Mouse (Mus musculus): ENCODE measurements around the gene Sapcd2. TPM values are rescaled to one million over a fixed set of nuclear protein-coding genes. Genes with fewer than 3 reads are reported as not detected.

The Sapcd2 gene
- polyA plus RNA-seq (2015; fragmentation: Nextera tagmentation; extraction: Ambion mirVana): 30.5 and 31.9 TPM in 2 replicates

DNA sequence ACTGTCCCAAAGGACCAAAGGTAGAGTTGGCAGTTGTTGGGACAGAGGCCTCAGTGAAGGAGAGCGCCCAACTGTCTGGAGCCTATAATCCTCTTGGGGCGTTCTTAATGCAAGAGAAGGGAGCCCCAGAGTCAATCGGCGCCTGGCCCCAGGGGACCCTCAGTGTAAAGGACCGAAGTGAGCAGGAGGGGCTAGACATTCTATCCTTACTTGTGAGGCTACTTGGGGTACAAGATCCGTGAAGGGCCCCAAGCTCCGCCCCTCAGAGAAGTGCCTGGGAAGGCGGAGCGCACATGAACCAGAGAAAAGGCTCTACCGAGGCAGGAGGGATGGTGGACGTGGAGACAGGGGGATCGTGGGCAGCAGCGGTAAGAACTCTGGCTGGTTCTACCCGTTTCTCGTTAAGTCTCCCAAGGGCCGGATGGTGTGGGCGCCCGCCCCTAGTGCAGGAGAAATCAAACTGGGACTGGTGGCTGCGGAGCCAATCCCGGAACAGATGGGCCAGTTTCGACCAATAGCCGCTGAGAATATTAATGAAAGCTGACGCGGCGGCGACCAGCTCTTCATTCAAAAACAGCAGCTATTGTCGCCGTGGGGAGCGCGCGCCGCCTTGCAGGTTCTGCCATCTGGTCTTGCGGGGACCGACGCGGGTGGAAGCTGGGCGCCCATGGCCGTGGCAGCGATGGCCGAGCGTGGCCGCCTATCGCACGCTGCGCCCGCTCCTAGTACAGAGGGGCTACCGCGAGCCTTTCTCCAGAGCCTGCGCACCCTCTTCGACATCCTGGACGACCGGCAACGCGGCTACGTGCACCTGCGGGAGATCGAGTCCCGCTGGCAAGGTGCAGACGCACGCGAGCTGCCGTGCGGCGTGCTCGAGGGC, at the start of gene Sapcd2:
Gene Sapcd2 (plus strand): TSS at position 558 of the 880 bp plus-strand sequence.
- Histone ChIP-seq H3K36me3 (peaks cover 18% of the 10 kb centered on the region), H3K4me2 (peak within 1 kb of the TSS; percentile 97), H3K27me3 (0 out of 2 replicates have a peak, but pooled peaks cover 3% of the 10 kb centered on the region), H3K4me1 (peaks cover 27% of the 10 kb centered on the region), H3K27ac (peak within 1 kb of the TSS; percentile 80), H3K4me3 (peak within 1 kb of the TSS; percentile 63), H3K9ac (peak within 1 kb of the TSS; percentile 39), H3K9me3 (no peaks in the 10 kb centered on the region)
- under 1% methylated on average over 65 of the region's 65 CpGs for WGBS
- peak; percentile 82 for ATAC-seq (ENCODE audit: insufficient number of reproducible peaks, low FRiP score, low TSS enrichment, low read depth)

DNA sequence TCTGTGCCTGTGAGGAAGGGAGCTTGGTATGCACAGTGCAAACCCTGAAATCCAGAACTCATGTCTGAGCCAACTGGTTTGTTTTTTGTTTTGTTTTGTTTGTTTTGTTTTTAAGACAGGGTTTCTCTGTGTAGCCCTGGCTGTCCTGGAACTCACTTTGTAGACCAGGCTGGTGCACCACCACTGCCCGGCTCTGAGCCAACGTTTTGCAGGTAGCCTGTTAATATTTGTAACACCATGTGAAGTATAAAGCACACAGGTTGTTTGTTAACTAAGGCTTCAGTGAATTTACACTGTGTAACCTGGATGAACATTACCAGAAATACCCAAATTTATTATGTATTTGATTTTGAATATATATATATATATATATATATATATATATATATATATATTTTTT, 46.1 kb upstream of the Sapcd2 start:
- H3K9ac ChIP-seq: no peak overlapping the region
- H3K27ac ChIP-seq: no peak overlapping the region
- no peak overlapping the region for H3K4me3 ChIP-seq
- H3K4me1 ChIP-seq: no peaks in the 10 kb centered on the region
- no peak overlapping the region for H3K4me2 ChIP-seq
- no peaks in the 10 kb centered on the region for H3K9me3 ChIP-seq
- WGBS: 72% methylated on average over 2 of the region's 2 CpGs
- no peak for ATAC-seq (ENCODE audit: insufficient number of reproducible peaks, low FRiP score, low TSS enrichment, low read depth)
- no peaks in the 10 kb centered on the region for H3K36me3 ChIP-seq
- H3K27me3 ChIP-seq: peaks cover 13% of the 10 kb centered on the region

DNA sequence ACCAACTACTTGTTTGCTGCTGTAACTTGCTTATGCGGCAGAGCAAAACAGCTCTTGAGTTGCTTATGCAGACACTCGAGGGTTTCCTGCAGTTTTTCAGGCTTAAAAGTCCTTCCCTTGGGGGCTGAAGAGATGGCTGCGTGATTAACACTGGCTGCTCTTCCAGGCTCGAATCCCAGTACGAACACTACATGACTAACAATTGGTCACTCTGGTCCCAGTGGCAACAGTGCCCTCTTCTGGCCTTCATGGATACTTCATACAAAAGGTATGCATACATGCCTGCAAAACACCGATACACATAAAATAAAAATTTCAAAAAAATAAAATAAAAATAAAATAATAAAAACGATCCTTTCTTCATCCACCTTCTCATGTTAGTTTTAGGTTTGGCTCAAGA, 43.7 kb upstream of the Sapcd2 start:
- Histone ChIP-seq H3K36me3 (no peaks in the 10 kb centered on the region), H3K4me3 (no peak overlapping the region), H3K27ac (no peak overlapping the region), H3K9ac (no peak overlapping the region), H3K27me3 (no peaks in the 10 kb centered on the region; the same call in 1 of the 2 replicates), H3K9me3 (no peaks in the 10 kb centered on the region), H3K4me1 (peaks cover 12% of the 10 kb centered on the region), H3K4me2 (no peak overlapping the region)
- ATAC-seq (ENCODE audit: insufficient number of reproducible peaks, low FRiP score, low TSS enrichment, low read depth): no peak
- 35% methylated on average over 7 of the region's 7 CpGs for WGBS

DNA sequence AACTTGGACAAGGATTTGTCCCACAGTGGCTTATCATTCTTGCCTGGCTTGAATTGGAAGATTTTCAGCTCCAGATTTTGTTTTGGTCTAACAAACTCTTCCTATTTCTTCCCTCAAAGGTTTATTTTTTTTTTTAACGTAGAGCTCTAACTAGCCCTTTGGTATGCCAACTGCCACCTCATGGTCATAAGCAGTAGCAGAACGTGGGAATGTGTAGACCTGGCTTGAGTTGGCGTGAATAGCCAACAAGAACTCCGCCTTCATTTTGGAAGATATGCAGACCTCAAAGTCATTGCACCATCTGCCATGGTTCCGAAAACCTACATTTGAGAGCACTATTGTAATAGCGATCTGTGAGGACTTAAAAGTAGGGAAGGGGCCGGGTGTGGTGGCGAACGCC, 40.7 kb upstream of the Sapcd2 start:
- 62% methylated on average over 9 of the region's 9 CpGs for WGBS
- peak overlapping the region; percentile 89 for H3K4me2 ChIP-seq
- H3K9ac ChIP-seq: no peak overlapping the region
- peak overlapping the region; percentile 68 for H3K4me3 ChIP-seq
- no peak for ATAC-seq (ENCODE audit: insufficient number of reproducible peaks, low FRiP score, low TSS enrichment, low read depth)
- H3K27ac ChIP-seq: no peak overlapping the region
- H3K4me1 ChIP-seq: peaks cover 20% of the 10 kb centered on the region
- no peaks in the 10 kb centered on the region for H3K27me3 ChIP-seq
- H3K9me3 ChIP-seq: no peaks in the 10 kb centered on the region
- peaks cover 27% of the 10 kb centered on the region for H3K36me3 ChIP-seq

DNA sequence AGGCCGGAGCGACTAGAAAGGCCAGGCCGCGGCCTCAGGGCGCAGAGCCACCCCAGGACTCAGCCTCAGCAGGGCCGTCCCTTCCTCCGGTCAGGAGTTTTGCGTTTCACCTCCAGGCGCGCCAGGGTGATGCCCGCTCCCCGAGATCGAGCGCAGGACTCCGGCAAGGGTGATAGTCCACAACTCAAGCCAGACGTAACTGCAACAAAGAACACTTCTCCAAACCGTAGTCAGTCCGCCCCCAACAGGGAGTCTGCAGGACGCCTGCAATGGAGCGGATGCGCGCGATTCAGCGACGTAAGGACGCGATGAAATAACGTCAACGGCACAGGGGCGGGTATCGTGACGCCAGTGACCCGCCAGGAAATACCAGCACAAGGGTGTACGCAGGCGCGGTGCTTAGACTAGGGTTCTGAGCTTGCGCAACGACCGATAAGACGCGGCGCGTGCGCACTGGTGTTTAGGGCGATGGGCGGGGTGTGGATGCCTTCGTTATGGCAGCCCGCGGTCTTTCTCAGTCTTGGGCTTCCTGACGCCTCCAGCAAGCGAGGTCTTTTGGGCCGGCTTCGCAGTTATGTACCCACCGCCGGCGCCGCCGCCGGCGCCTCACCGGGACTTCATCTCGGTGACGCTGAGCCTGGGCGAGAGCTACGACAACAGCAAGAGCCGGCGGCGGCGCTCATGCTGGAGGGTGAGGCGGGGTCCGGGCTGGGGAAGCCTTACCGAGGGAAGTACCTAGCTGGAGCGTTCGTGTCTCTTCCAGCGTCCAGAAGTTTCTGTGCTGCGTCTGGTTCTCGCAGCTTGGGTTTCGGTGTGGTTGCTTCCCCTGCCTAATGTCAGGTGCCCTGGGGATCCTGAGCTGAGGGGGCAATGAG, 39.6 kb upstream of the Sapcd2 start, which contains the start of gene Man1b1:
Gene Man1b1 (plus strand): TSS at position 53 of the 875 bp plus-strand sequence.
- WGBS: under 1% methylated on average over 78 of the region's 78 CpGs
- Histone ChIP-seq H3K4me2 (peak within 1 kb of the TSS; percentile 89), H3K27me3 (no peaks in the 10 kb centered on the region), H3K9me3 (no peaks in the 10 kb centered on the region), H3K9ac (peak within 1 kb of the TSS; percentile 85), H3K36me3 (peaks cover 38% of the 10 kb centered on the region), H3K27ac (peak within 1 kb of the TSS; percentile 81), H3K4me1 (peaks cover 20% of the 10 kb centered on the region), H3K4me3 (peak within 1 kb of the TSS; percentile 68)
- ATAC-seq (ENCODE audit: insufficient number of reproducible peaks, low FRiP score, low TSS enrichment, low read depth): peak; percentile 98

DNA sequence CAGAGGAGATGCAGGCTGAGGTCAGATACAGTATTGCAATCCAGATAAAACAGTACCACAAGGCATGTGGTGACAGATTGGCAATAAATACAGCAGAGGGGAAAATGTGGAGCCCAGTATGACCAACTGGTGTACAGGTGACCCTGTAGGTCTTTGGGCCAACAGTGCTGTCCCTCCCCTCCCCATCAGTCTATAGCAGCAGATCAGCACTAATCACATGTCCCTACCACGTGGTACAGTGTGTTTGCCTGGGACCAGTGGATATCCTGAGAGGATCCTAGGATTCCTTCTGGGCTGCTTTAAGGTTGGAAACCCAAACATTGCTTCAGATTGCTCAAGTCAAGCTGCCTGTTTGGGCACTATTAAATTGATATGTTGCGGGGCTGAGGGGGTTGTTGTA, 38.6 kb upstream of the Sapcd2 start:
- Histone ChIP-seq H3K27me3 (no peaks in the 10 kb centered on the region), H3K4me2 (peak overlapping the region; percentile 89), H3K4me3 (peak overlapping the region; percentile 68), H3K27ac (no peak overlapping the region), H3K9ac (peak overlapping the region; percentile 85; the same call in 1 of the 2 replicates), H3K9me3 (no peaks in the 10 kb centered on the region), H3K36me3 (peaks cover 48% of the 10 kb centered on the region), H3K4me1 (peaks cover 20% of the 10 kb centered on the region)
- ATAC-seq (ENCODE audit: insufficient number of reproducible peaks, low FRiP score, low TSS enrichment, low read depth): no peak
- 80% methylated on average over 2 of the region's 2 CpGs for WGBS

DNA sequence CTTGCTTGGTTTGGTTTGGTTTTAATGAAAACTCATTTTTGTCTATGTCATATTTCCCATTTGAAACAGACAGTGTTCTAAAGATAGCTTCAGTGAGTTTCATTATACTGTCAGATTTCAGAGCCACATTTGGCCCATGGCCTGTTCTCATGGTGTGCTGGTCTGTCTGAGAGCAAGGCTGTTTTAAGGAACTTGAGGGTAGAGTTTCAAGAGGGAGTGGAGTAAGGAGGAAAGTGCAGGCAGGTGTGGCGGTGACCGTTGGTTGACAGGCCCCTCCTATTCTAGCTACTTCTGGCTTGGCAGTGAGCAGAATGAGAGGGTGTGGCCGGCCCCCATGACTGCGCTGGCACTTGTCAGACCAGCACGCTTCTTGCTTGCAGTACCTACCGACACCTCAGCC, 33.8 kb upstream of the Sapcd2 start:
- no peak overlapping the region for H3K9ac ChIP-seq
- H3K4me2 ChIP-seq: no peak overlapping the region
- peaks cover 87% of the 10 kb centered on the region for H3K36me3 ChIP-seq
- ATAC-seq (ENCODE audit: insufficient number of reproducible peaks, low FRiP score, low TSS enrichment, low read depth): no peak
- no peak overlapping the region for H3K4me3 ChIP-seq
- no peaks in the 10 kb centered on the region for H3K9me3 ChIP-seq
- H3K27ac ChIP-seq: no peak overlapping the region
- H3K27me3 ChIP-seq: no peaks in the 10 kb centered on the region
- WGBS: 93% methylated on average over 6 of the region's 6 CpGs
- H3K4me1 ChIP-seq: peaks cover 10% of the 10 kb centered on the region

DNA sequence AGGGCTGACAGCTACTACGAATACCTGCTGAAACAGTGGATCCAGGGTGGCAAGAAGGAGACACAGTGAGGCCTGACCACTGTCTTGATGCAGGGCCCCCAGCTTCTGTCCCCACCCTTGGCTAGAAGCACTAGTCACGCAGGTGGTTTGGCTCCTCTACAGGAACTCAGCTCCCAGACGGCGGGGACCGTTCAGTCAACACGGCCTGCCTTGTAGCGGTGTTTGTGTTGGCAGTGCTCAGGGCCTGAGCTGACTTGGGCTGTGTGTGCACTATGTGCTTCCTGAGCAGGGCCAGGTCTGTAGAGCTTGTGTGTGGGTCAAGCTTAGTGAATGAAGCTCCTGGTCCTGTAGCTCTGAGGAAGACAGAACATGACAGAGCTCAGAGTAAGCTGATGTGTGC, 24.0 kb upstream of the Sapcd2 start:
- Histone ChIP-seq H3K9ac (no peak overlapping the region), H3K27me3 (no peaks in the 10 kb centered on the region), H3K27ac (no peak overlapping the region), H3K4me2 (no peak overlapping the region), H3K36me3 (peaks cover 94% of the 10 kb centered on the region), H3K4me3 (no peak overlapping the region), H3K4me1 (no peaks in the 10 kb centered on the region), H3K9me3 (no peaks in the 10 kb centered on the region)
- no peak for ATAC-seq (ENCODE audit: insufficient number of reproducible peaks, low FRiP score, low TSS enrichment, low read depth)
- WGBS: 84% methylated on average over 7 of the region's 7 CpGs

DNA sequence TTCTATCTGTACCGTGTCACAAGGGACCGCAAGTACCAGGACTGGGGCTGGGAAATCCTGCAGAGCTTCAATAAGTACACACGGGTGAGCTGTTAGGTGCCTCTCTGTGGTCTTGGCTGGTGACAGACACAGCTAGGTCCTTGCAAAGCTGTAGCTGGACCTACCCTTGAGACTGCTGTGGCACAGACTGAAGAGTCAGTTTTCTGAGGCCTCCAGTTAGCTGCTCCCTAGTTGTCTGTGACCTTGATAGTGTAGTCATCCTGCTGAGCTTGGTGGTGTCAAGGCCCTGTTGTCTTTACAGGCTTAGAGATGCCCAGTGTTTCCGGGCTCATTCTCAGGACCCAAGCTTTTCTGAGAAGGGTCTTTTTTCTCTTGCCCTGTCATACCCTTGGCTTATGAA, 22.6 kb upstream of the Sapcd2 start:
- Histone ChIP-seq H3K4me1 (no peaks in the 10 kb centered on the region), H3K9ac (no peak overlapping the region), H3K36me3 (peaks cover 89% of the 10 kb centered on the region), H3K27ac (no peak overlapping the region), H3K9me3 (no peaks in the 10 kb centered on the region), H3K4me2 (no peak overlapping the region), H3K4me3 (no peak overlapping the region), H3K27me3 (no peaks in the 10 kb centered on the region)
- WGBS: 89% methylated on average over 4 of the region's 4 CpGs
- ATAC-seq (ENCODE audit: insufficient number of reproducible peaks, low FRiP score, low TSS enrichment, low read depth): no peak

DNA sequence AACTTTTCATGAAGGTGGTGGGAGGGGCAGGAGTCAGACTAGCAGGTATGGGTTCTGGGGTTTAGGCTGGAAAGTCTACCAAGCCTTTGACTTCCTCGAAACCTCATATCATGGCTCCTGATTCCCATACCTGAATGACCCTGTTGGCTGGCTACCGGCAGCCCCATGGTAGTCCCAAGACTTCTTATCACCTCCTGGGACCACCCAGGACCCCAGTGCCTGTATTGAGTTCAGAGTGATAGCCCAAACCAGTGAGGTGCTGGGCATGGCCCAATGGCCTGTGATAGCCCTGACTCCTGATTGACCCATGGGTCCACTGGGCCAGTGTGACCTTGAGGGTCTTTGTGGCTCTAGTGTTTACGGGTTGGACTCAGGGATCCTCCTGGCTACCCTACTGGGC, 21.4 kb upstream of the Sapcd2 start:
- Histone ChIP-seq H3K4me1 (peaks cover 8% of the 10 kb centered on the region), H3K9ac (no peak overlapping the region), H3K4me3 (no peak overlapping the region), H3K27ac (no peak overlapping the region), H3K4me2 (no peak overlapping the region), H3K9me3 (no peaks in the 10 kb centered on the region), H3K27me3 (no peaks in the 10 kb centered on the region), H3K36me3 (peaks cover 77% of the 10 kb centered on the region)
- no peak for ATAC-seq (ENCODE audit: insufficient number of reproducible peaks, low FRiP score, low TSS enrichment, low read depth)
- 97% methylated on average over 3 of the region's 3 CpGs for WGBS

DNA sequence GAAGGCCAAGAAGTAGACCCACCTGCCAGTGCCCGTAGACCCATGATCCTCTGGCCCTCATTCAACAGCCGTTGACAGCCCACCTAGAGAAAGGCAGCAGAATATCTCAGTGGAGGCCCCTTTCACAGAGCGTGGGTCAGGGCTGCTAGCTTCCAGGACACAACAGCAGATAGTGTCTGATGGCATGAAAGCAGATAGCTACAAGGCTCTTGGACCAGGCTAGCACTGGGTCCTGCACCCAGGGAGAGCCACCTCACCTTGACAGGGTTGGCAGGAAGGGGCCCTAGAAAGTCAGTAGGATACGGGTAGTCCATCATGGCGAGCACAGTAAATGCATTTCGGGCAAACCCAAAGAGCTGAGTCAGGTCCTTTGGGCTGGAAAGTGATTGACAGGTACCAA, 17.9 kb upstream of the Sapcd2 start:
- H3K9ac ChIP-seq: no peak overlapping the region
- peaks cover 21% of the 10 kb centered on the region for H3K4me1 ChIP-seq
- H3K27ac ChIP-seq: no peak overlapping the region
- peaks cover 45% of the 10 kb centered on the region for H3K36me3 ChIP-seq
- 85% methylated on average over 6 of the region's 6 CpGs for WGBS
- H3K4me3 ChIP-seq: no peak overlapping the region
- no peak overlapping the region for H3K4me2 ChIP-seq
- no peaks in the 10 kb centered on the region for H3K27me3 ChIP-seq
- no peak for ATAC-seq (ENCODE audit: insufficient number of reproducible peaks, low FRiP score, low TSS enrichment, low read depth)
- no peaks in the 10 kb centered on the region for H3K9me3 ChIP-seq

Data from limb, embryonic 15.5 days (tissue).